Mouse (Mus musculus): ENCODE results near the gene Notch4.

Notch4 gene

GRCm38 (mm10) chr17:34626773-34627092 is 62.7 kb downstream of the Notch4 start:
- peak; percentile 72 for DNase-seq (ENCODE audit: low read depth, low spot score)

- peak; percentile 91 for DNase-seq (ENCODE audit: low read depth, low spot score)
Measured at GRCm38 (mm10) chr17:34627093-34627942, 63.2 kb downstream of the Notch4 start.

- DNase-seq (ENCODE audit: low read depth, low spot score), result peak; percentile 45
Measured at GRCm38 (mm10) chr17:34627943-34628643, 64.0 kb downstream of the Notch4 start, which contains the start of gene Ppt2. TSS of gene Ppt2 (minus strand) at chr17:34628510.

GRCm38 (mm10) chr17:34628644-34628967 is 64.5 kb downstream of the Notch4 start:
- no peak for DNase-seq (ENCODE audit: low read depth, low spot score)

- DNase-seq (ENCODE audit: low read depth, low spot score), result no peak
Measured at GRCm38 (mm10) chr17:34629221-34629751, 65.2 kb downstream of the Notch4 start, which contains the start of gene Prrt1. TSS of gene Prrt1 (plus strand) at chr17:34629533.

GRCm38 (mm10) chr17:34629796-34630603 is 65.9 kb downstream of the Notch4 start:
- DNase-seq (ENCODE audit: low read depth, low spot score), result no peak

- no peak for DNase-seq (ENCODE audit: low read depth, low spot score)
Measured at GRCm38 (mm10) chr17:34630761-34631301, 66.8 kb downstream of the Notch4 start.

GRCm38 (mm10) chr17:34631647-34632046 is 67.6 kb downstream of the Notch4 start:
- DNase-seq (ENCODE audit: low read depth, low spot score), result no peak

- DNase-seq (ENCODE audit: low read depth, low spot score), result no peak
Measured at GRCm38 (mm10) chr17:34632261-34632691, 68.2 kb downstream of the Notch4 start.

- DNase-seq (ENCODE audit: low read depth, low spot score), result peak; percentile 71
Measured at GRCm38 (mm10) chr17:34635671-34636070, 71.6 kb downstream of the Notch4 start.

- DNase-seq (ENCODE audit: low read depth, low spot score), result no peak
Measured at GRCm38 (mm10) chr17:34637459-34637858, 73.4 kb downstream of the Notch4 start.
